Mouse (Mus musculus) hematopoietic stem cell, adult 5-6 weeks (primary cell): ENCODE data around the gene Nmrk2. TPM values are rescaled to one million over a fixed set of nuclear protein-coding genes. Genes with fewer than 3 reads are reported as not detected.

Experiments
- ATAC-seq, 2 experiments: fragments of 125-278 bp in 1 of 2; replicated peaks in 1 of 2; 2 replicates each; pipeline ENCODE4 v1.8.0; 2016 to 2017; ENCODE audit warnings: inconsistent platforms in 2 of 2, mild to moderate bottlenecking in 2 of 2, moderate number of reproducible peaks in 2 of 2, low read depth in 1 of 2, moderate TSS enrichment in 1 of 2; ENCODE audit not compliant: low FRiP score in 2 of 2, poor library complexity in 2 of 2, severe bottlenecking in 2 of 2, insufficient read depth in 1 of 2, low TSS enrichment in 1 of 2
- total RNA-seq: library from RNA; stranded (forward); fragments of 172-1452, 232-1000 nt; gene quantifications from 2 replicates; pipeline ENCODE4 v1.2.3, GENCODE M21; 2017

The Nmrk2 gene
- total RNA-seq, 1 experiment from 2014 or later = not detected

DNA sequence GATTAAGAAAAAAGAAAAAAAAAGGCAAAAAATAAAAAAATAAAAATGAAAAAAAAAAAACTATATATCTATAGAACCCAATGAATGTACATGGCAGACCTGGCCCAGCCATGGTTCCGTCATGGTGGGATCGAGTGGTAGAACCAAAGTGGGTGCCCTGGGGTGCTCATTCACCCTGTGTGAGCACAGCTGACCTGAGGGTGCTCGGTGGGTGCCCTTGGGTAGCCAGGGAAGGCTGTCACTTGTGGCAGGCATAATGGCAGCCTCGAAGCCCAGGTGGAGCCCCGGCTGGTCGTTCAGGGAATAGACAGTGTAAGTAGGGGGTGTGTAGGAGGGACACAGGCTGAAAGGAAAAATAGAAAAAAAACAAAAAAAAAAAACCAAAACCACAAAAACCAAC is 50.6 kb downstream of the Nmrk2 start:
- no peak for ATAC-seq

Other genes starting within 250 kb of the Nmrk2 start
- gene Gng7, start 187.1 kb downstream of the Nmrk2 start, total RNA-seq = 0.50 and 0.75 TPM in 2 replicates
- not detected in 2 replicates for gene Diras1, start 176.4 kb downstream of the Nmrk2 start, total RNA-seq
- 6.9 and 7.2 TPM in 2 replicates for gene Slc39a3, start 164.6 kb downstream of the Nmrk2 start, total RNA-seq
- gene Sgta, start 141.9 kb downstream of the Nmrk2 start, total RNA-seq = 34.3 and 39.1 TPM in 2 replicates
- gene Thop1, start 132.0 kb downstream of the Nmrk2 start, total RNA-seq = 22.6 and 24.8 TPM in 2 replicates
- gene Creb3l3, start 103.2 kb downstream of the Nmrk2 start, total RNA-seq = 1.4 TPM in 1 of 2 replicates, not detected in the other
- 29.8 and 55.8 TPM in 2 replicates for gene Map2k2, start 96.1 kb downstream of the Nmrk2 start, total RNA-seq
- 7.4 and 13.0 TPM in 2 replicates for gene Zbtb7a, start 66.8 kb downstream of the Nmrk2 start, total RNA-seq
- gene Pias4, start 34.1 kb downstream of the Nmrk2 start, total RNA-seq = 7.3 and 8.7 TPM in 2 replicates
- gene Eef2, start 25.4 kb downstream of the Nmrk2 start, total RNA-seq = 1,714 and 1,773 TPM in 2 replicates
- gene Dapk3, start 19.0 kb downstream of the Nmrk2 start, total RNA-seq = 29.9 and 30.6 TPM in 2 replicates
- gene 4930442H23Rik, start 18.2 kb downstream of the Nmrk2 start, total RNA-seq = not detected in 2 replicates
- gene Atcay, start 28.8 kb upstream of the Nmrk2 start, total RNA-seq = not detected in 2 replicates
- gene Zfr2, start 31.1 kb upstream of the Nmrk2 start, total RNA-seq = 0.65 and 6.8 TPM in 2 replicates
- gene Matk, start 50.9 kb upstream of the Nmrk2 start, total RNA-seq = 27.9 and 30.8 TPM in 2 replicates
- gene Mrpl54, start 64.9 kb upstream of the Nmrk2 start, total RNA-seq = 125 and 132 TPM in 2 replicates
- gene Apba3, start 64.9 kb upstream of the Nmrk2 start, total RNA-seq = 10.5 and 21.6 TPM in 2 replicates
- gene Tjp3, start 89.5 kb upstream of the Nmrk2 start, total RNA-seq = 4.6 and 10.4 TPM in 2 replicates
- gene Pip5k1c, start 90.9 kb upstream of the Nmrk2 start, total RNA-seq = 48.8 and 67.1 TPM in 2 replicates
- 25.7 and 33.1 TPM in 2 replicates for gene Cactin, start 119.1 kb upstream of the Nmrk2 start, total RNA-seq
- gene Tbxa2r, start 126.7 kb upstream of the Nmrk2 start, total RNA-seq = 3.0 and 4.6 TPM in 2 replicates
- 0.10 and 0.56 TPM in 2 replicates for gene Gipc3, start 141.2 kb upstream of the Nmrk2 start, total RNA-seq
- 25.6 and 37.4 TPM in 2 replicates for gene Hmg20b, start 148.4 kb upstream of the Nmrk2 start, total RNA-seq
- gene Mfsd12, start 155.4 kb upstream of the Nmrk2 start, total RNA-seq = 10.4 and 16.9 TPM in 2 replicates
- gene 4930404N11Rik, start 163.8 kb upstream of the Nmrk2 start, total RNA-seq = 1.1 and 3.3 TPM in 2 replicates
- gene Fzr1, start 176.5 kb upstream of the Nmrk2 start, total RNA-seq = 11.6 and 17.2 TPM in 2 replicates
- gene Dohh, start 182.4 kb upstream of the Nmrk2 start, total RNA-seq = 13.2 and 15.3 TPM in 2 replicates
- gene Gm48551, start 182.4 kb upstream of the Nmrk2 start, total RNA-seq = 6.9 TPM in 1 of 2 replicates, not detected in the other
- gene Gm48552, start 187.0 kb upstream of the Nmrk2 start, total RNA-seq = not detected in 2 replicates
- gene Smim24, start 191.0 kb upstream of the Nmrk2 start, total RNA-seq = 17.4 and 20.4 TPM in 2 replicates